Mouse (Mus musculus): ENCODE data around the gene Fbln1.
A peak's percentile ranks its signal among the peaks of the same experiment; 100 is the strongest.

The Fbln1 gene

DNA sequence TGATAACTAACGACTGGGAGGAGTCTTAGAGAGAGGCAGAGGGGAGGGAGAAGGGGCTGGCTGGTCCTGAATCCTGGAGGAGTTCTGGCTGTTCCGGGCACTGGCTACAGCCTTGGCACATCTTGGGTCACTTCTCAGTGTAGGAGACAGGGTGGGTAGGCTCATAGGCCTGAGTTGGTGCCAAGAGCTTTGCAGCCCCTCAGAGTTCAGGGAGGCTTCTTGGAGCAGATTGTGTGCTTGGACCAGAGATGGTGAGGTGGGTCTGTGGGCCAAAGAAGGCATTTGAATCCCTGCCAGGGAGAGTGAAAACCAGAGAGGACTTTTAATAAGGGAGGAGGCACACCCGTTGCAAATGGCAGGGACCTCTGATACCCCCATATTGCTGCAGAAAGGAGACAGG, 1.3 kb downstream of the Fbln1 start:
- DNase-seq = no peak

DNA sequence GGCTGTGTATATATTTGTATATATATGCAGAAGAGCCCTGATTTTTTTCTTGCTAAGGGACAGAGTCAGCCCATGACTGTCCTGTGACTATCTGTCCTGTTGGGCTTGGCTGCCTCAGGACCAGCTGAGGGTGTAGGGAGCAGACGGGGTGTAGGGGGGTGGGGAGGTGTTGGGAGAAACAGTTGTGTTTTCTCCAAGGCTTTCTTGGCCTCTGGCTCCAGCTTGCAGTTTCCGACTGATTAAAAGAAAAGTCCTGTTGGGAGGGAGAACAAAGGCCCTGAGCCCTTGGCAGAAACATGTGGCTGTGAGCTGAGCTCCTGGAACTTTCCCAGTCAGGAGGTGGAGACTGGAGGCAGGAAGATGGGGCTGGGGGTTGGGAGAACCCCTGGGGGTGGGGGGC, 2.0 kb downstream of the Fbln1 start:
- no peak for DNase-seq

DNA sequence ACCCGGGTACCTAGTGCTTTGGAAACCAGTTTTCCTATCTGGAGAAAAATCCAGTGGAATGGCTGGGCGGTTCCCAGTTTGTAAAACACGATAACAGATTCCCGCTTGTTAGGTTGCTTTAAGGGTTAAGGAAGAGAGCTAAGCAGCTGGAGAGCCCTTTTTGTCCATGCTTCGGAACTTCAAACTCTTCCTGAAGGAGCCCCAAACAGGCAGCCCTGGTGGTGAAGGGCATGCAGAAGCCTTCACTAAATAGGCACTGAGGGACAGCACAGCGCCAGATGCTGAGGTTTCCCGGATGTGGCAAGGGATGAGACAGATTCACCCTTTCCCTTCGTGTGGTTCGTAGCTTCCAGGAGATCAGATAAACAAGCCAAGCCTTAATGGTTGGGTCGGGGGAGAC, 2.6 kb downstream of the Fbln1 start:
- DNase-seq = no peak

DNA sequence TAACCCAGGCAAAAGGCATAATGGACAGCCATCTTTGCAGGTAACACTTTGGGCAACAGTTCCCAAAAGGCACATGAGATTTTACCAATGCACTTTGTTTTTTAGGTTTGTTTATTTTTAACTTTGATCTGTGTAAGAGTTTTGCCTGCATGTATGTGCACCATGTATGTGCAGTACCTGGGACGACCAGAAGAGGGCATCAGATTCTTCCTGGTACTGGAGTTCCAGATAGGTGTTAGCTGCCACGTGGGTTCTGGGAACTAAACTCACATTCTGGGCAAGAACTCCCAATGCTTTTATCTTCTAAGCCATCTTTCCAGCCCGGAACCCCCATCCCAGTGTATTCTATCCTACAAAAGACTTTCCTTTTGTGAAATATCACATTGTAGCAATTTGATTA, 3.6 kb downstream of the Fbln1 start:
- DNase-seq = peak in 1 of 2 experiments; percentile 10

DNA sequence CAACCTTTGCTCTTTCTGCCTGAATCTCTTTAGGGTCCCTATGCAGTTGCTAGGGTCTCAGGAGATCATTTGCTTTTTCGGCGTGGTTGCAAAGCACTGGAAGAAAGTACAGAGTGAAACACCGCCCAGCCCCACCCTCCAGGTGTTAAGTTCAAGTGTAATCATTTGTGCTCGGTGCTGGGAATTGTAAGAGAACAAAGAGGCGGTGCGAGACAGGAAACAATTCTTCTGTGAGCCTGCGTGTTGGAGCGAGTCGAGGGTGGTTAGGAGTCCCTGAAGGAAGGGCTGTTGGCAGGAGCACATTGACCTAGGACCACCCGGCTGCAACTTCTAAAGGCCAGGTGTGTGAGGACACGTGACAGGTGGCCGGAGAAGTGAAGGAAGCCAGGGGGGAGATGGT, 4.9 kb downstream of the Fbln1 start:
- no peak for DNase-seq

DNA sequence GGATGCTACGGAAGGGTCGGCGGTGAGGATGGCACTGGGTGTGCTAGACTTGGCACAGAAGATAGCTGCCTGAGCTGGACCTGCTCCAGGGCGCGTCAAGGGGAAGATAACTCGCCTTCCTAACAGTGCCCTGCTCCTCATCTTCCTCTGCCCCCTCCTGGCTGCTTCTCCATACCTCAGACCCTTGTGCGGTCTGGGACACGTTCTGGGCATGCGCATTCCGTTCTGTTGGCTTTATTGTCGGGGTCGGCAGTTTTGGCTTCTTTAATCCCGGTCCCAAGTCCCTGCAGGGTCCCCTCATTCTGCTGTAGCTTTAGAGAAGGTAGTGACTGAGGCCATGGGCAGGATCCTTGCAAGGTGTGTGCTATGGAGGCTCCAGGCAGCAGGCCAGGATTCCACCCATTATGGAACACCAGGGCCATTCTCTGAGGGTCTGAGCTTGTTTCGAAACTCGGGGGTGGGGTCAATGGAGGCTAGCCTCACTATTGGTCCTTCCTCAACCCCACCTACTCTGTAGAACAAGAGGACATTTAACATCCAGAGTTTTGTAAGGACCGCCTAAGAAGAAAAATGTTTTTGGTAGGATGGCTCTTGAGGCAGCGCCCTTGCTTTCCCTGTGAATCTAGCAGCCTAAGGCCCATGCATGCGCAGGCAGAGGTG, 5.5 kb downstream of the Fbln1 start:
- DNase-seq = no peak

DNA sequence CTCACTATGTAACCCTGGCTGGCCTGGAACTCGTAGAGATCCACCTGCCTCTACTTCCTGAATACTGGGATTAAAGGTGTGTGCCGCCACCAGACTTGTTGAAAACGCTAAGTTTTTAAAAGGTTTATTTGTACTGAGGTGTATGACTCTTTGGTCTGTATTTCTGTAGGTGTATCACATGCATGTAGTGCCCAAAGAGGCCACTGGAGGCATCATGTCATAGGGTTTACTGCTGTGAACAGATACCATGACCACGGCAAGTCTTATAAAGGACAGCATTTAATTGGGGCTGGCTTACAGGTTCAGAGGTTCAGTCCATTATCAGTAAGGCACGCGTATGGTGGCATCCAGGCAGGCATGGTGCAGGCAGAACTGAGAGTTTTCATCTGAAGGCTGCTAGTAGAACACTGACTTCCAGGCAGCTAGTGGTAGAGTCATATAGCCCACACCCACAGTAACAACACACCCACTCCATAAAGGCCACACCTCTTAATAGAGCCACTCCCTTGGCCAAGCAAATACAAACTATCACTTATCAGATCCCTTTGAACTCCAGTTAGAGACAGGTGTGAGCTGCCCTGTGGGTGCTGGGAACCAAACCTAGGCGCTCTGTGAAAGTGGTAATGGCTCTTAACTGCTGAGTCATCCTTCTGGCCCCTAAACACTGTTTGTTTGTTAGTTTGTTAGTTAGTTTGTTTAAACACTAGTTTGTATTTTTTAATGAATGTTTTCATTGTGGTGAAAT, 10.5 kb downstream of the Fbln1 start:
- no peak for DNase-seq

DNA sequence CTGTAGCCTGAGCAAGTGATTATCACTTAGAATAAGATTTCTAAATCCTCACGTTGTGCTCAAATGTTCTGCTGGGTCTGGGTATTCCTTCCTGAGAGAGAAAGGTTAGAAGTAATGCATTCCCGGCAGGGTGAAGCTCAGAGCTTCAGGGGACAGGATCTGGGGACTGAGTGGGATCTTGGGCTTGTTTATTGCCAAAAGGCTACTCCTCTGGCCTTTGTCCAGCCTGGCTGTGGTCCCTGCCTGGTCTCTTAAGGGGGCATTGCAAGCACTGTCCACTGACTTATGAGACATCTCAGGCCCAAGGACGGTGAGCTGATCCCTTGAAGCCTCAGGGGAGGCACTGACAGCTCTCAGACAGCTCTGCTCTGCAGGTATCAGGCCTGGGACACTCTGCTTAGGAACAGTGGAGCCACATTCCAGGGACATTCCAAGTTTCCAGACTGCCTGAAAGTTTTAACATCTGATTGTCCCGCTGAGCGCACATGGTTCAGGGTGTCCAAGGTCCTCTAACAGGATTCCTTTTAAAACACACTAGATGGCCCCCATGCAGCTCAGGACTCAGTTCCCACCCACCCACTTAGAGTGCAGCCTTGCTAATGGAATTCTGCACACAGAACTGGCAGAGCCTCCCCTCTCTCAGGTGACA, 13.0 kb downstream of the Fbln1 start:
- no peak for DNase-seq

DNA sequence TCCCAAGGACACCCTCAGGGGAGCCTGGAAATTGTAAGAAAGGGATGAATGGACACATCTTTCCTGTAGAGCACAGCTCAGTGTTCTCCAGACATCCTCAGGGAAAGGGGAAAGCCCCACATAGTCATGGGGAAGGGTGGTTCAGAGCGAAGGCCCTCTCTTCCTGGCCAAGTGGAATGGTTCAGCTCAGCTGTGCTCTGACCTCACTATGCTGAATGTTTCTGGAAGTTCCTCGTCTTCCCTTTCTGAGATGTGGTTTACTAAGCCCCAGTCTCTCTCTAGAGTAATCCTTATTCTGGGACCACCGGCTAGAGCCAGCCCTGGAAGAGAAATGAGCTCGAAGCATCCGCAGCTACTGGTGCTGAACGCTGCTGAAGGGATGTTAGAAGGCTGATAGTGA, 14.6 kb downstream of the Fbln1 start:
- DNase-seq = no peak

DNA sequence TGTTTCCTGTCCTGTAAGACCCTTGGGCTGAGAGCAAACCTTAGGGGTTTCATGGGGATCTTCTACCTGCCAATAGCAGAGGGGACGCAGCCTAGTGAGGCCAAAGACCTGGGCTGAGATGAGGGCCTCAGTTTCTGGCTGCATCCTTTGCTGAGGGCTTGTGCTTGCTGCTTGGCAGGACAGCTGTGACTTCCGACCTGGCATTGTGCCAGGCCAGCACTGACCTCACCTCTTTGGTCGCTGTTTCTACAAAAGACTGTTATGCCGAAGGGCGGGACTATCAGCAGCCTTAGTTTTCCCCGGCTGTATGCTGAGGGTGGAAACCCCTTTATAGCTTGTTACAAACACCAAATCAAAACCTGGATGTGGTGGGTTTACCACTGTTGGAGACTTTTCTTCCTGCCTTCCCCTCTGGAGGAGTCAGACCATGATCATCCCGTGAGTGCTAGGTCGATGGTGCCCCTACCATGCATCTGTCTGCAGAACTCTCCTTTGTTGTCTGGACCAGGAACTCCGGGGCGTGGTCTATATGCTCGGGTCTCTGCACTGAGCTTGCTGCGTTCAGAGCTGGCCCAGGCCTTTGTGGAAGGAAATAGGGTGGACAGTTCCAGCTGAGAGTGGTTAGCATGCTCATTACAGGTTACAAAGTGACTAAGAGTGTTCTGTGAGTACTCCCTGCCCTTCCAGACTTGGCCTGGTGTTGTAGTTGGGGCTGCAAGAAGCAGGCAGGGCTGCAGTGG, 15.5 kb downstream of the Fbln1 start:
- no peak for DNase-seq

DNA sequence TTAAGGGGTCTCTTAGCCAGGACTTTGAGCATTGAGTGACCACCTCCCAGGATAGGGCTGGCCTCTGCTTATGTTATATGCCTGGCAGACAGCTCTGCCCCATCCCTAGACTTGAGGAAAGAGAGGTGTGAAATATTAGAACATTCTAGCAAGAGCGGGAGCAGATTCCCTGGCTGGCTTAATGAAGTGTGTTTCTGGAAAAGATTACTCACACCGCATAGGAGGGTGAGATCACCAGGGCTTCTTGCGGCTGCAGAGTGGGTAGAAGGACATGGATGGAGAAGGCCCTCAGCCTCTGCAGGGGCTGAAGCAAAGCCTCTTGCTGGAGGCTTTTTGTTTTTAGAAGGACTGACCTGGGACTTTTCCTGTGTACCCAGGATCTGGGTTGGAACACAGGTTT, 19.9 kb downstream of the Fbln1 start:
- DNase-seq = no peak

DNA sequence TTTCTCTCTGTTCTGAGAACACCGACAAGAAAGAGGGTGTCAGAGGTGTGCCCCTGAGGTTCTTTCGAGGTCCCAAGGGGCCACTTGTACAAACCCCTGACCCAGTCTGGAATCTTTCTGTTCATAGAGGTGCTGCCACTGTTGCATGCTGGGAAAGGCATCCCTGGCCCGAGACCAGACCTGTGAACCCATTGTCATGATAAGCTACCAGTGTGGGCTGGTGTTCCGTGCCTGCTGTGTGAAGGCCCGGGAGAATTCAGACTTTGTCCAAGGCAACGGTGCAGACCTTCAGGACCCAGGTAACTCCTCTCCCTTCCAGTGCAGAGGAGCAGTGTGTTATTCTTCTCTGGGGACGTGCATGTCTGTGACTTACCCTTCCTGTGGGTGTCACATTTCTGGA, 21.1 kb downstream of the Fbln1 start:
- DNase-seq = no peak

DNA sequence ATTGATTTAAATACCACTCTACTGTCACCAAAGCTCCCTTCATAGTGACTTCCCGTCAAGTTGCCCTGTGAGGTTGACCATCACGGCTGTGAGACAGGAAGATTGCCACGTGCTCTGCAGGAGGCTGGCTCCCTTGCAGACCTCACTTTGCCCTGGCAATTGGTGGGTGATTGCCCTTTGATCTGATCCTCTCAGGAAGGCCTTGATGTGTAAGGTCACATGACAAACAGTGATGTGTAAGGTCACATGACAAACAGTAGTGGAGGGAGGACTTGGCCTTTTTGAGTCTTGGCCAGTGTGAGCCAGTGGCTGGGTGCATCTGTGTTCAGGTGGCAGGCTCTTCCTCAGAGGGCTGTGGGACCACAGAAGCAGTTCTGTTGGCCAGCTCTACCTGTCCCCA, 22.8 kb downstream of the Fbln1 start:
- DNase-seq = no peak

DNA sequence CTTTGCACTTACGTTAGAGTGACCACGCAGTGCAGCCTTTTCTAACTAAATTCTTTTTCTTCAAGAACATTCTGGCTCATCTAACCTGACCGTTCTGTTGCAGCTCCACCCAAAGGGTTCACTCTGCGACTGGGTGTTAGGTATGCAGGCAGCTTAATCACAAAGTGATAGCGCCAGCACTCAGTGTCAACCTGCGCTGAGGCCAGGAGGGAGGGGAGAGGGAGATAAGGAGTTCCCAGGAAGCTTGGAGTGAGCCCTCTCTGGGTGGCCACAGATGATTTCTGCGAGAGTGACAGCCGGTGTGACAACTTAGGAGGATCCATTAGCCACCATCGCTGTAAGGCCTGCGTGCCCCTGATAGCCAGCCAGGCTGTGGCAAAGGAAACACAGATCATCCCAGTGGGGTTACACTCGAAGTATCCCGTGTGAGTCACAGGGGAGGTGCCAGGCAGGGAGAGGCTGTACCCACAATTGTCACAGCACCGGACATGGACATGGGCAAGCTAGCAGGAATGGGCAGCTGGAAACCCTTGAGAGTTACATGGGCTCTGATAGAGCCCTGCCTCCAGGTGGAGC, 24.3 kb downstream of the Fbln1 start:
- no peak for DNase-seq

DNA sequence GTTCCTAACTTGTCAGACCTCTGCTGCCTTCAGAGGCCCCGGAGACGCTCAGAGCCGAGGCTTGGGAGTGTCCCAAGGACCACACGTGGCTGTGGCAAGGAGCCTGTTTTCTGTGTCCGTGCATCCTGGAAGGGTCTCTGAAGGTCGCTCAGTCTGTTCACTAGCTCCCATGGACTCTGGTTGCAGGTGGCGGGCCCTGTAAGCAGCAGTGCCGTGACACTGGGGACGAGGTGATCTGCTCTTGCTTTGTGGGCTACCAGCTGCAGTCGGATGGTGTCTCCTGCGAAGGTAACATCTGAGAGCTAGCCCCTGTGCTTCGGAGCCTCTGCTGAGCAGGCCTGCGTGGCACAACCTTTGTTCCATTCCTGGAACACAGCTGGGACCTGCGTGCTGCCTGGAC, 24.9 kb downstream of the Fbln1 start:
- DNase-seq = no peak

DNA sequence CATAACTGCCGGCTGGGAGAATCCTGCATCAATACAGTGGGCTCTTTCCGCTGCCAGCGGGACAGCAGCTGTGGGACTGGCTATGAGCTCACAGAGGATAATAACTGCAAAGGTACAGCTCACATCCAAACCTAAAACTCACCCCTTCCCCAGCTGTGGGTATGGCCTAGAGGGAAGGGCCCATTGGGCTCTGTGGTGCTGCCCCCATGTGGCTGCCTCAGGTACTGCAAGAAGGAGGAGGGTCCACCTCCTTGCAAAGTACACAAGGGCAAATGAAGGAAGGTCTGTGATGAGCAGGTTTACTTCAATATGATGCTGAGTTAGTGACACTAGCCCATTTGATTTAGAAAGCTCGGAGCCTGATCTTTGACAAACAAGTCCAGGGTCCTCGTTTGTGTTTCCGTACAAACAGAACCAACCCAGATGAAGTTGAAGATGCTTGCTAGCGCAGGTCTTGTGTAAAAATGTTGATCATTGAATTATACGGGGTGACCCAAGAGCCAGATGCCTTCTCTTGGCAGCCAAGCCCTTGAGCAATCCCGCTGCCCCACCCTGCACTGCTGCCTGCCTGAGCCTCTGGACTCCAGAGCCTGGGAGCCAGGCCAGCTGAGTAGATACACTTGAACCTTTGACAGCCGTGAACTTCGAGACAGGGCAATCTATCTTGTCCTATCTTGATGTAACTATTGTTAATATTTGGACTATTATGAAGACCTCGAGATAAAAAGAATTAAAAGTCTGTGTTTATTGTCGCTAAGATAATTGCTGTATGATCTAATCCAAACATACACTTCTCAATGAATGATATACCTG, 25.9 kb downstream of the Fbln1 start:
- DNase-seq = peak; percentile 58 to 63

DNA sequence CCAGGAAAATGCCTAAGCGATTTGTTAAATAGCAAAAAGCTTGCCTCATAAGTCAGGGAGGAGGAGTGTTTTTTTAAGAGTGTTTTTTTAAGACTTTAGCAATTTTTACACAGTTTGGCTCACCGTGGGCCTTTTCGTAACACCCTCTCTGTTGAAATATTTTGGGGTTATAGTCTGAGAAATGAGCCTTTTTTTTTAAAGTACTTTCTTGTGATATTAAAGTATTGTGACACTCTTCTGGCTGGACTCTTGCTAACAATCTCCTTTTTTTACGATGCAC, 26.4 kb downstream of the Fbln1 start:
- DNase-seq = no peak

DNA sequence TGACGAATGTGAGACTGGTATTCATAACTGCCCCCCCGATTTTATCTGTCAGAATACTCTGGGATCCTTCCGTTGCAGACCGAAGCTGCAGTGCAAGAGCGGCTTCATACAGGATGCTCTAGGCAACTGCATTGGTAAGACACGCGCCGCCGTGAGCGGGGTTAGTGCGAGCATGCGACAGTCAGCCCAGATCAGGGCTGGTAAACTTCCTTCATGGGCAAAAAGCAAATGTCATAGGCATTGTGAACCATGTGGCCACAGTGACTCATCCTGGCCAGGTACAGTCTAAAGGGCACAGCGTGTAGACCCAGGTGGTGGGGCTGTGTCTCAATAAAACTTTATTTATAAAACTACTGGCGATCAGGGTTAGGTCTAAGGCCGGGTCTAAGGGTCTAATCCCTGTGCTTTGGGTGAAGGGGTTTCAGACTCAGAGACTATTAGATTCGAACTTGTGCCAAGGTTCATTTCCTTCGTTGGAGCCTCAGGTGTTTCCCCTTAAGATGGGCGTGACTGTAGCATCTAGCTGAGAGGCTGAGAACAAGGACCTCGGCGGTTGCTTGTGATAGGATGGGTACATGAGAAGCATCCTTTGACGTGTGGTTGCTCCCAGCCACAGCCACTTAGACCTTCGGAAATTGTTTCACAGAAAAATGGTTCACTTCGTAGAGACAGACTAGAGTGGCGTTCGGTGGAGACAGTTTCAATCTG, 26.9 kb downstream of the Fbln1 start:
- DNase-seq = no peak

DNA sequence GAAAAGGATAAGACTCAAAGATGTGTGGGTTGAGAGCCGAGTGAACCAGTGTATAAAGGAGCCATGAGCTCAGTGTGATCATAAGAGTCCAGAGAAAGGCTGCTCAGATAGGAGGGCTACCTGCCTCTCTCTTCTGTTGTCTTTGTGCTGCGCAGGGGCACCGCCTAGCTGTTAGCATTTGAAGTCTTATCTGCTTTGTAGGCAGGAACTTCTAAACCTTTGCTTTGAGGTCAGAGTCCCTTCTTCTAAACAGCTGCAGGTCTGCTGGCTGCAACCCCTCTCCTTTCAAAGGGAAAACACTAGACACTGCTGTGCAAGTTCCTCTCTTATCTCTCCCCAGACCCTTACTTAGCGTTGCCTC, 27.5 kb downstream of the Fbln1 start:
- no peak for DNase-seq

DNA sequence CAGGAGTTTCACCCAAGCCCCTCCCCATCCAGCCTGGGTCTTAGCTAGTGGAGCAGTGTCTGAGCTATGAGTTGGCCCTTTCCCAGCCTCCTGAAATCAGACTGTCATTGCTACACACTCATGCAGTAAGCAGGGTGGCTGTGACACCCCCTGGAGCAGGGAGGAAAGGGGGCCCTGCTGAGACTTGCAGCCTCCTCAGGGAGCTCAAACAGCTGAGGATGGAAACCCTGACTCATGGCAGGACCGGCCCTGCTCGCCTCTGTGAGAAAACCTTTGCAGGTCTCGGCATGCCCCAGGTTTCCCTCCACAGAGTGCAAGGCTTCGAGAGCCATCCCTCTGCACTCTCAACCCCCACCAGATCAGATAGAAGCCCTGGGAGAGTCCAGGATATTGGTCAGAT, 27.9 kb downstream of the Fbln1 start:
- DNase-seq = no peak

DNA sequence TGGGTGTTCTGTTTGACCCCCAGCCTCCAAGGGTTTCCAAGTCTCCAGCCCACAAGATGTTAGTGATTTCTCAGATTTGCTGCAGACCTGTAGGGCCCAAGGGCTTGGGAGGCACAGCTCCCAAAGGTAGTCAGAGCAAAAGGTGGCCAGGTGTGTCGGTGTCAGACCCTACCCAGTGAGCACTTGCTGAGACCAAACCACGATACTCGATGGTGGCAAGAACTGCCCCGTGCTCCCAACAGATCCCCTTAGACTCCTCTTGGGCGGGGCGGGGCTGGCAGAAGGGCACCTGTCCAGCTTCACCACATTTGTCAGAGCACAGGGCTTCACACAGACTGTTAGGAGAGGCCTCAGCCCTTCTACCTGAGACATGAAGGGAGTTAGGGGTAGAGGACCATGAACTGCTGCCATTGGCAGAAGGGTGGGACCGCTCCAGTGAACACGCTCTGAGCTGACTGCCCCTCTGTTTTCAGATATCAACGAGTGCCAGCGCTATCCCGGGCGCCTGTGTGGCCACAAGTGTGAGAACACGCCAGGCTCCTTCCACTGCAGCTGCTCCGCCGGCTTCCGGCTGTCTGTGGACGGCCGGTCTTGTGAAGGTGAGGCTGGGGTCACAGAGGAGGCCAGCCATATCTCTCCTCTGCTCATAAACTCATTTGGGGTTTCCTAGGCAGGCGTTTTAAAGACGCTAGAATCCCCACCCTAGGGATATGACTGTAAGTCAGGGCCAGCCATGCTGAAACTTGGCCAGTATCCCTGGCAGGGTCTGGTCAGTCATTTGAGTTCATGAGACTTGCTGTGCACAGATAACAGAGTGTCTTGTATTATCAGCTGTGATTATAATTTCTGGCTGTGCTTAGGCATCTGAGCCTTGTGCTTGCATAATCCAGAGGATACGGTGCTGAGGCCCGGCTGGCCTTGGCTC, 33.3 kb downstream of the Fbln1 start:
- no peak for DNase-seq
